Mouse (Mus musculus) heart, postnatal 10 days (tissue): ENCODE measurements around the gene Pbx3. TPM values are rescaled to one million over a fixed set of nuclear protein-coding genes. Genes with fewer than 3 reads are reported as not detected.

Experiments
- DNase-seq, 2 experiments: peaks; one replicate each; pipeline ENCODE4 v3.0.0; 2021
- intact Hi-C: fragments of 180-260 bp; cut with DNase I; formaldehyde crosslinking; loops from one replicate; pipeline ENCODE4 v1.15.1; 2025
- total RNA-seq, 2 experiments: library from RNA; stranded (reverse); gene quantifications; 2 replicates each; pipeline ENCODE4 v1.2.3; 2021

Gene Pbx3
- total RNA-seq, 2 experiments from 2014 or later: 16.2 to 17.2 TPM

DNA sequence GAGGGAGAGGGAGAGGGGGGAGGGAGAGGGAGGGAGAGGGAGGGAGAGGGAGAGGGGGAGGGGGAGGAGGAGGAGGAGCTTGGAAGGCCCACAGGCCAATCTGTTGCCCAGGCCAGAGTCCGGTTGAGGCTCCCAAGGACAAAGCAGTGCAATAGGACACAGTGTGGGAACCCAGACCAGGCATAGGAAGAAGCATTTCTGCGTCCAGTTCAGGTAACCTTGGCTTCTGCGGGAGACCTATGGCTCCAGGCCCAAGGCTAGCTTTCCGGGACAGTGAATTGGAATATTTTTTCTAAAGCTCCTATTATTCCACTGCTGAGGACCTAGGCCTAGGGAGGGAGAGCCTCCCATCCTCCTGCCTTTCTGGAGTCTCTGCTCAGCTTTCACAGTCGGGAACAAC lies 218.1 kb downstream of the Pbx3 start:
- intact Hi-C loops: no loop called here
- DNase-seq: no peak

GRCm38 (mm10) chr2:34153336-34153735 lies 219.6 kb downstream of the Pbx3 start:
- intact Hi-C loops: no loop called here
- DNase-seq: no peak

GRCm38 (mm10) chr2:34150560-34150959 lies 222.4 kb downstream of the Pbx3 start:
- intact Hi-C loops: no loop called here
- DNase-seq: no peak

DNA sequence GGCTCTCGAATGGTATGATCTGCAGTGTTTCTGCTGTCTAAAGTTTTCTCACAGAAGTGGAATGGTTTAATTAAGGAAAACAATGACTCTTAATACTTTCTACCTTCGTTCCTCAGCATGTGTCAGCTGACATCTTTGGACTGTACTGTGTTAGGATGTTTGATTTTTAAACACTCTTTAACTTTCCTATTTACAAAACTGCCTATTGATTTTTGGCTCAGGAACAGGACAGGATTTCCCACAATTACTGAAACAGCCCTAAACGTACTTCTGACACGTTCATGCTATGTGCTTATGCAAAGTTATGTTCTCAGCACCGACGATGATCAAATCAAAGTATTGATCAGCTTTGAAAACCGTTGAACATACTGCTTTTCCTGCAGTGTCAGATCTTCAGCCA lies 224.7 kb downstream of the Pbx3 start:
- no peak for DNase-seq
- intact Hi-C loops: no loop called here

- intact Hi-C loops: no loop called here
- no peak for DNase-seq
These were observed 225.5 kb downstream of the Pbx3 start for GRCm38 (mm10) chr2:34147476-34147875.

DNA sequence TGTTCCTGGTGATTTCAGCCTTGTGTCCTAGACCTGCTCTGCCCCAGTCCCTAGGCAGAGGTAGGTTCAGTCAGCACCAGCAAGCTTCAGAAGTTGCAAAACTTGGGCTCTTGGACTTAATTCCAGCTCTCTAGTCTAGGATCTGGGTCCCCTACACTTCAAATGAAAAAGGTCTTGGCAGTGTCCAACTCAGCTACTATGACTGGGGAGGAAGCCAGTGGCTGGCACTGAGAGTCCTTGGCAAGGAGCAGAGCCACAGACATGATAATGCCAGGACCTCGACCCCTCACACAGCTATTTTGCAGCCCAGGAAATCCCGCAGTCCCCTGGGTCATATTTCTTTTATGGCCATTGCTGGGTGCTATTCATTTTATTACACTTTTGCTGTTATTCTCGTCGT lies 225.9 kb downstream of the Pbx3 start:
- DNase-seq: peak in 1 of 2 experiments; percentile 5
- intact Hi-C loops: no loop called here

GRCm38 (mm10) chr2:34146431-34146830 lies 226.5 kb downstream of the Pbx3 start:
- DNase-seq: no peak
- intact Hi-C loops: no loop called here

GRCm38 (mm10) chr2:34139470-34140158 lies 233.3 kb downstream of the Pbx3 start:
- no peak for DNase-seq
- intact Hi-C loops: no loop called here

DNA sequence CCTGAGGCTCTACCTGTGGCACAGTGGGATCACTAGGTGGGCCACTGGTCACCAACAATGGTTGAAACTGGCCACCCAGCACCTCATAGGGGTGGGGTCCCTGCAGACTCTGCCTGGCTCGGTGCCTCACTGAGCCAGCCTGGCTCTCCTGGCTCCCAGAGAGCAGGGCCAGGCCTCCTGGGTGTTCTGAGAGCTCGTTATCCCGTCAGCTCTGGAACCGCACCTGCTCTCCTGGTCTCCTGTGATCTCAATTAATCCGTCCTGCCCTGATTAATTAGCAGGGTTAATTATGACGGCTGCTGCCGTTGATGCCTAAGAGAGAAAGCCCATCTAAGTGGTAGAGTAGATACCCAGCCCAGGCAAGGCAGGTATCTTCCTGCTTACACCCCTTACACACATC lies 237.6 kb downstream of the Pbx3 start:
- intact Hi-C loops: no loop called here

DNA sequence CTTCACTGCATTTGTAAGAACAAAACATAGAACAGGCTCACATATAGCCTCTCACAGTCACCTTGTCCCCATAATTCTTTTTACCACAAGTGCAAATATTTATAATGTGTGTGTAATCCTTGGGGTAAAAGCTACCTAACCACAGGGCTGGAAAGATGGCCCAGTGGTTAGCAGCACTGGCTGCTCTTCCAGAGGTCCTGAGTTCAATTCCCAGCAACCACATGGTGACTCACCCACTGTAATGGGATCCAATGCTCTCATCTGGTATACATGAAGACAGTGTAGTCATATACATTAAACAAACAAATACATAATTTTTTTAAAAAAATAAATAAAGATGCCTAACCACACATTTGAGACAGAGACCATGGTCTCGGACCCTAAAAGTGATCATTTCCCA lies 240.2 kb downstream of the Pbx3 start:
- no peak for DNase-seq
- intact Hi-C loops: no loop called here

More for the DNA sequence above, 237.6 kb downstream of the Pbx3 start:
- DNase-seq: no peak

- intact Hi-C loops: no loop called here
- DNase-seq: no peak
These were observed 243.2 kb downstream of the Pbx3 start for GRCm38 (mm10) chr2:34129674-34130267.

- intact Hi-C loops: no loop called here
- no peak for DNase-seq
These were observed 245.1 kb downstream of the Pbx3 start for GRCm38 (mm10) chr2:34127871-34128270.

- DNase-seq: no peak
- intact Hi-C loops: no loop called here
These were observed 249.0 kb downstream of the Pbx3 start for GRCm38 (mm10) chr2:34123896-34124295.

Other genes with a start within 250 kb of the Pbx3 start
- gene Mapkap1, start 33.6 kb upstream of the Pbx3 start, total RNA-seq: 10 to 100 TPM; 70.8 to 76.9 TPM